Mouse (Mus musculus): ENCODE data around the gene Rdh7. TPM values are rescaled to one million over a fixed set of nuclear protein-coding genes. Genes with fewer than 3 reads are reported as not detected.

The Rdh7 gene
- total and polyA plus RNA-seq, 2 experiments from 2014 or later: not detected

GRCm38 (mm10) chr10:127878262-127879057 lies 10.2 kb downstream of the Rdh7 start:
- Histone ChIP-seq H3K4me2 (ENCODE audit: low read depth, low read length) (no peak overlapping the region), H3K9ac (replicated peaks; ENCODE audit: low read length) (no peak overlapping the region), H3K27me3 (ENCODE audit: insufficient read depth, low read length) (no peaks in the 10 kb centered on the region), H3K36me3 (ENCODE audit: insufficient read depth, low read length) (no peaks in the 10 kb centered on the region), H3K9me3 (ENCODE audit: low read length) (no peaks in the 10 kb centered on the region), H3K27ac (no peak overlapping the region), H3K4me1 (ENCODE audit: insufficient read depth, low read length) (no peaks in the 10 kb centered on the region), H3K4me3 (ENCODE audit: low read length) (no peak overlapping the region)
- WGBS: 80% methylated on average over 3 of the region's 3 CpGs
- no peak for TF ChIP-seq CTCF (IDR thresholded peaks at IDR 0.05; ENCODE audit: low read depth)
- DNase-seq (ENCODE audit: low spot score): no peak
- no peak for ATAC-seq

- Histone ChIP-seq H3K4me3 (ENCODE audit: low read length) (no peak overlapping the region), H3K36me3 (ENCODE audit: insufficient read depth, low read length) (no peaks in the 10 kb centered on the region), H3K27ac (no peak overlapping the region), H3K9me3 (ENCODE audit: low read length) (no peaks in the 10 kb centered on the region), H3K9ac (replicated peaks; ENCODE audit: low read length) (no peak overlapping the region), H3K27me3 (ENCODE audit: insufficient read depth, low read length) (no peaks in the 10 kb centered on the region), H3K4me1 (ENCODE audit: insufficient read depth, low read length) (no peaks in the 10 kb centered on the region), H3K4me2 (ENCODE audit: low read depth, low read length) (no peak overlapping the region)
- no peak for ATAC-seq
- WGBS: 63% methylated on average over 2 of the region's 2 CpGs
- TF ChIP-seq CTCF (IDR thresholded peaks at IDR 0.05; ENCODE audit: low read depth): no peak
- DNase-seq (ENCODE audit: low spot score): no peak
These were observed 10.9 kb downstream of the Rdh7 start for GRCm38 (mm10) chr10:127877681-127878080.

- Histone ChIP-seq H3K27me3 (ENCODE audit: insufficient read depth, low read length) (no peaks in the 10 kb centered on the region), H3K9ac (replicated peaks; ENCODE audit: low read length) (no peak overlapping the region), H3K9me3 (ENCODE audit: low read length) (no peaks in the 10 kb centered on the region), H3K4me1 (ENCODE audit: insufficient read depth, low read length) (no peaks in the 10 kb centered on the region), H3K36me3 (ENCODE audit: insufficient read depth, low read length) (no peaks in the 10 kb centered on the region), H3K27ac (no peak overlapping the region), H3K4me3 (ENCODE audit: low read length) (no peak overlapping the region), H3K4me2 (ENCODE audit: low read depth, low read length) (no peak overlapping the region)
- TF ChIP-seq CTCF (IDR thresholded peaks at IDR 0.05; ENCODE audit: low read depth): peak; percentile 31
- 81% methylated on average over 4 of the region's 4 CpGs for WGBS
- no peak for DNase-seq (ENCODE audit: low spot score)
- ATAC-seq: no peak
These were observed 16.1 kb downstream of the Rdh7 start for GRCm38 (mm10) chr10:127872484-127872883.

GRCm38 (mm10) chr10:127866232-127866631 lies 22.4 kb downstream of the Rdh7 start, which contains the start of gene Rdh16f2:
TSS of gene Rdh16f2 (plus strand) at chr10:127866474.
- Histone ChIP-seq H3K4me1 (ENCODE audit: insufficient read depth, low read length) (no peaks in the 10 kb centered on the region), H3K4me3 (ENCODE audit: low read length) (no peak within 1 kb of the TSS), H3K36me3 (ENCODE audit: insufficient read depth, low read length) (no peaks in the 10 kb centered on the region), H3K27ac (no peak within 1 kb of the TSS), H3K9me3 (ENCODE audit: low read length) (no peaks in the 10 kb centered on the region), H3K9ac (replicated peaks; ENCODE audit: low read length) (no peak within 1 kb of the TSS), H3K4me2 (ENCODE audit: low read depth, low read length) (no peak within 1 kb of the TSS), H3K27me3 (ENCODE audit: insufficient read depth, low read length) (no peaks in the 10 kb centered on the region)
- DNase-seq (ENCODE audit: low spot score): no peak
- no peak for TF ChIP-seq CTCF (IDR thresholded peaks at IDR 0.05; ENCODE audit: low read depth)
- no peak for ATAC-seq
- 88% methylated on average over 3 of the region's 3 CpGs for WGBS

- no peak overlapping the region for H3K4me3 ChIP-seq (ENCODE audit: low read length)
- TF ChIP-seq CTCF (IDR thresholded peaks at IDR 0.05; ENCODE audit: low read depth): no peak
- no peak overlapping the region for H3K4me2 ChIP-seq (ENCODE audit: low read depth, low read length)
- H3K9ac ChIP-seq (replicated peaks; ENCODE audit: low read length): no peak overlapping the region
- DNase-seq (ENCODE audit: low spot score) (no peak), ATAC-seq (no peak)
- H3K36me3 ChIP-seq (ENCODE audit: insufficient read depth, low read length): no peaks in the 10 kb centered on the region
- H3K27me3 ChIP-seq (ENCODE audit: insufficient read depth, low read length): no peaks in the 10 kb centered on the region
- no peak overlapping the region for H3K27ac ChIP-seq
- no peaks in the 10 kb centered on the region for H3K9me3 ChIP-seq (ENCODE audit: low read length)
- no peaks in the 10 kb centered on the region for H3K4me1 ChIP-seq (ENCODE audit: insufficient read depth, low read length)
These were observed 23.7 kb downstream of the Rdh7 start for GRCm38 (mm10) chr10:127864931-127865330.

- no peaks in the 10 kb centered on the region for H3K36me3 ChIP-seq (ENCODE audit: insufficient read depth, low read length)
- no peak overlapping the region for H3K4me2 ChIP-seq (ENCODE audit: low read depth, low read length)
- H3K27me3 ChIP-seq (ENCODE audit: insufficient read depth, low read length): no peaks in the 10 kb centered on the region
- no peak overlapping the region for H3K9ac ChIP-seq (replicated peaks; ENCODE audit: low read length)
- no peak for TF ChIP-seq CTCF (IDR thresholded peaks at IDR 0.05; ENCODE audit: low read depth)
- DNase-seq (ENCODE audit: low spot score): peak; percentile 2
- no peaks in the 10 kb centered on the region for H3K4me1 ChIP-seq (ENCODE audit: insufficient read depth, low read length)
- ATAC-seq: no peak
- no peak overlapping the region for H3K4me3 ChIP-seq (ENCODE audit: low read length)
- H3K27ac ChIP-seq: no peak overlapping the region
- H3K9me3 ChIP-seq (ENCODE audit: low read length): no peaks in the 10 kb centered on the region
These were observed 32.2 kb downstream of the Rdh7 start for GRCm38 (mm10) chr10:127856376-127856775.

- ATAC-seq (no peak), DNase-seq (ENCODE audit: low spot score) (no peak)
- Histone ChIP-seq H3K4me3 (ENCODE audit: low read length) (no peak within 1 kb of the TSS), H3K9ac (replicated peaks; ENCODE audit: low read length) (no peak within 1 kb of the TSS), H3K4me2 (ENCODE audit: low read depth, low read length) (no peak within 1 kb of the TSS), H3K4me1 (ENCODE audit: insufficient read depth, low read length) (no peaks in the 10 kb centered on the region), H3K27me3 (ENCODE audit: insufficient read depth, low read length) (no peaks in the 10 kb centered on the region), H3K36me3 (ENCODE audit: insufficient read depth, low read length) (no peaks in the 10 kb centered on the region), H3K27ac (no peak within 1 kb of the TSS), H3K9me3 (ENCODE audit: low read length) (no peaks in the 10 kb centered on the region)
- no peak for TF ChIP-seq CTCF (IDR thresholded peaks at IDR 0.05; ENCODE audit: low read depth)
- 77% methylated on average over 1 of the region's 1 CpGs for WGBS
These were observed 39.0 kb downstream of the Rdh7 start, which contains the start of gene Rdh19 for GRCm38 (mm10) chr10:127849628-127850027. TSS of gene Rdh19 (plus strand) at chr10:127849928.

Measured in hindbrain, postnatal 0 days (tissue).